ENCODE assay signal across 12 mouse cellular contexts in genomic region chr5:21143032-21143431, GRCm38 (mm10).
"Had no signal": no experiment of that assay in that cellular context is flagged by ENCODE, and none has a peak within 500 bp of the region (broad histone marks: within the 10 kb centered on the region; RNA-seq: fewer than 3 reads in every experiment).

No protein-coding gene starts in this region.

- H3K9ac ChIP-seq: neural tube, embryonic 13.5 days; neural tube, embryonic 15.5 days; stomach, embryonic 15.5 days had no signal

- H3K4me2 ChIP-seq: neural tube, embryonic 13.5 days; neural tube, embryonic 15.5 days; stomach, embryonic 15.5 days had no signal

- DNase-seq: retina, postnatal 1 day; right cerebral cortex, adult 18-20 months; right cerebral cortex, postnatal 14 days; right cerebral cortex, postnatal 25 days; right cerebral cortex, postnatal 4 days; spleen, adult 18-20 months; thymus, adult 18-20 months; thymus, adult 2 months had no signal

- H3K9me3 ChIP-seq: neural tube, embryonic 13.5 days; neural tube, embryonic 15.5 days; stomach, embryonic 15.5 days had no signal

- H3K36me3 ChIP-seq: neural tube, embryonic 13.5 days; neural tube, embryonic 15.5 days; stomach, embryonic 15.5 days had no signal

- H3K27ac ChIP-seq: neural tube, embryonic 13.5 days; neural tube, embryonic 15.5 days; stomach, embryonic 15.5 days; stomach, postnatal 0 days had no signal

- H3K4me1 ChIP-seq: neural tube, embryonic 13.5 days; neural tube, embryonic 15.5 days had no signal

- H3K27me3 ChIP-seq: neural tube, embryonic 13.5 days; neural tube, embryonic 15.5 days; stomach, embryonic 15.5 days had no signal

- H3K4me3 ChIP-seq: neural tube, embryonic 13.5 days; neural tube, embryonic 15.5 days; stomach, embryonic 15.5 days had no signal
